Mouse (Mus musculus) neural tube, embryonic 10.5 days (tissue): ENCODE results near the gene Kcp.

ENCODE experiments used
- DNase-seq: peaks from one replicate; pipeline ENCODE4 v3.0.0-alpha.2; 2017; ENCODE audit warnings: low spot score; ENCODE audit errors: extremely low spot score

Kcp gene

DNA sequence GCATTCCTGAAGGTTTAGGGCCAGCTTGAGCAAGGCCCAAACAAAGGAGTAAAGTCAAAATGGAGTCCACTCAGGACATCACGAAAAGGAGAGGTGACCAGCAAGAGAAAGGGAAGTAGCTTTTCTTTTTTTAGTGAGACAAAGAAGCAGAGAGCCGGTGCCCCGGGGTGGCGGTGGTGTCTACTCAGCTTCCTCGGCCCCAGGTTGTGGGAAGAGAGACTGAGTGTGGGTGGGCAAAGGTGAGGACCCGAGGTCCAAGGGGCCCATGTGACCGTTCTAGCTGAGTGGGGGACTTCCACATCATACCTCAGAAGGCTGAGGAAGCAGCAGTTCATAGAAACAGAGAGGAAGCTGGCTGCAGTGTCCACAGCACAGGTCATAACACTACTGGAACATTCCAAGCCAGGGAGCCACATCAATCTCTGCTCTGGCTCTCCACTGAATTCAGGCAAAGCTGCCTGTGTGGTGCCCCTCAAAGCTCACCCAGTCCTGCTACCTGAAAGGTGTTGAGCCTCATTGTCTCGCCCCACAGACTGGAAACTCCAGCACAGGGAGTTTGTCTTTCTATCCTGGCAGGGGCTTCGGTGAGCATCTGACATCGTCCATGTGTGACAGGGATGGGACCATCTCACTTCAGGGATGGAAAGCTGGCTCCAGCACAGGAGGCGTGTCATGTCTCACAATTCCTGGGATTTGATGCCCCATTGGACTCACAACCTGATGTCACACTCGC lies 15.7 kb upstream of the Kcp start:
- no peak for DNase-seq

DNA sequence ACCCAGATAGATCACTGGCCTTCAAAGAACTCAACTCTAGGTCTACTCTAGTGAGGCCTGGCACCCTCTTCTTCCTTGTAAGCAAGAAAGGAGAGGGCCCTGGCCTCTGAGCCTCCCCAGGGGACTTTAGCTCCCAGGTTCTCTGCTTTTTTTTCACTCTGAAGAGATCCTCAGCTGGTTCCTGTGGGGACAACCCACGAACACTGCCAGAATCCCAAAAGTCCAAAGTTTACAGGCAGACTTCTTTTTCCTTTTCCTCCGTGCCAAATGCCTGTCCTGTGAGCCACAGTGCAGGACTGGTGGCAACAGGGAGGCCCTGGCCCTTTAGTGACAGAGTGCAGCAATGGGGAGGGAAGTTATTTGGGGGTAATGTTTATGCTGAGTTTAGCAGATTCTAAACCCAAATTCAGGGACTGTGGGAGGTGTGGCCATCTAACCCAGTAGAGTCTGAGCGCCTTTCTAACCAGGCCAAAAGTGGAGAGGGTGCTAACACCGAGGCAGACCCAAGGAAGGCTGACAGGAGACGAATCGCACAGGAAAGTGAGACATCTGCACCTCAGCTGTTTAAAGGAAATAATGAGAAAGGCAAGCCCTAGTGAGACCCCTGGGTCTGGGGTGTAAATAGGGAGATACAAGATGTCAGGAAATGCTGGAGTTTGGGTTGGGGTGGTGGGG lies 15.0 kb upstream of the Kcp start:
- DNase-seq, result no peak

DNA sequence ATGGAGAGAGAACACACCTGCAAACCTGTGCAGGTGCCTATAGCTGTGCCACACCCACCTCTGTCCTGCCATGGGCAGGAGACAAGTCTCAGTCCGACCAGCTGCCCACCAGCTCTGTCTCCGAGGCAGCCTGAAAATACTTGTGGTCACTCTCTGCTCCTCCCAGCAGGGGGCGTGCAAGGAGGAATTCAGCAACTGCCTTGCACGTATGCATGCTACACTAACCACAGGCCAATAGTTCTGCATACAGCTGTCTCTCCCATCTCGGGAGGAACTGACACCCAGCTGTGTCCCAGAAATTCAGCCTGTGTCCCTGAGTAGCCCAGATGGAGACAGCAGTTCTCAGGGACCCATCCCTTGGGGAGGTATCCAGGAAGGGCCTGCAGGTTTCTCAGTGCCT lies 9.4 kb upstream of the Kcp start:
- DNase-seq, result peak; percentile 74

DNA sequence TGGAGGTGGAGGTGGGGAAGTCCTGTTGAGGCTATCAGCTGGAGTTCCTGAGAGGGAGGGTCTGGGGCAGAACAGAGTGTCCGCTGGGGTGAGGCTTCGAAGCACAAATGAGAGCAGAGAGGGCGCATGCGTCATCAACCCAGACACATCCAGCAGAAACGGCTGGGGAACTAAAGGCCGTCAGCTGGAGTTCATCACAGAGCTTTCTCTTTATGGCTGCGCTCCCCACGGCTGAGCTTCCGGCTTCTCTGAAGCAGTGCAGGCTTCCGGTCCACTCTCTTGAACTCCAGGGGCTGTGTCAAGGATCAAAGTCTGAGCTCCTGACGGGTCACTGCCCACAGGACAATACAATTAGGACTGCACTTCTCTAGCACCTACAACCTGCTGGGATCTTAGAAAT lies 5.5 kb upstream of the Kcp start:
- peak; percentile 75 for DNase-seq

DNA sequence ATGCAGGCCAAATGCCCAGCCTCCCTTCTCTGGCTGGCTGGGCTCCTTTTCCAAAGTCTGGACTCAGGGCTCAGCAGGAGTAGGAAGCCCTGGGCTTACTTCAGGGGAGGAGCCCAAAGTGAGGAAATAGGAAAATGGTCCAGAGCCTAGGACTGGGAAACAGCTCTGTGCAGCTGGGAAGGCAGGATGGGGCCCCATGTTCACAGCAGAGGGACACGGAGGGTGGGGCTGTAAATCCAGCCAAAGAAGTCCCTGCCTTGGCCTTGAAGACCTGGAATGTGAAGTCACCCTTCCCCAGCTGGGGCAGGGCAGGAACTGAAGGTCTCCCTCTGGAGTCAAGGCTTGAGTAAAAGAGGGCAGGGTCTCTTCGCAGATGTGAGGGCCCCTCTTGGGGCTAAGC lies 1.3 kb upstream of the Kcp start:
- no peak for DNase-seq

DNA sequence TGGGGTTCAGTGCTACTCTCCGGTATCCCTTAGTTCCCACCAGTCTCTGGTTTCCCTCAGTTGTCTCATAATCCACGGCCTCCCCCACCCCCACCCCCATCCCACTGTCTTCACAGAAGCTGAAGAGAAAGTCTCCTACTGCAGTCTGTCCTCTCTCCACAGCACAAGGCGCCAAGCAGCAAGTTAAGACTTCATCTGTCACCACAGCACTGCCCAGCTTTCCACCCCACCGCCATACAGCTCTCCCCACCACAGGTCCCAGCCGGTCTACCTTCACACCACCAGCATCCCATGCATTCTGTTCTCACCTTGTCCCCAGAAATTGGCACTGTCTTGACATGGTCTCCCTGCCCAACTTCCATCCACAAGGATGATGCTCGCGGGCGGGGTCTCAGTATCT lies 918 bp downstream of the Kcp start:
- no peak for DNase-seq

DNA sequence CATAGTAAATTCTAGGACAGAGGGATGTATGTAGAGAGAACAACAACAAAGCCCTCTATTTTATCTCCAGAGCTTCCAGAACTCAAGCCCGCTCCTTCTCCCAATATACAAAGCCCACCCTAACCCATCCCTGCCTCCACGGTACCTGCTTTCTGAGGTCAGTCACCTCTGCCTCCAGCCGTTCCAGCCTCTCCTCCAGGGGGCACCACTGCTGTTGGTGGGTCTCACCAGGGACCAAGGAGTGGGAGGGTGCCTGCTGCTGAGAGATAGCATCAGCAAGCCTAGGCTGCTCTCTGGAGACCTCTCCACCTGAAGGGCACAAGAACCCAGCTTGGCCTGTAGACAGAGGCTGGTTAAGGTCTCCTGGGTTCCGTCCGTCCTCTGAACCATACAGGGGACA lies 2.3 kb downstream of the Kcp start:
- DNase-seq, result no peak

DNA sequence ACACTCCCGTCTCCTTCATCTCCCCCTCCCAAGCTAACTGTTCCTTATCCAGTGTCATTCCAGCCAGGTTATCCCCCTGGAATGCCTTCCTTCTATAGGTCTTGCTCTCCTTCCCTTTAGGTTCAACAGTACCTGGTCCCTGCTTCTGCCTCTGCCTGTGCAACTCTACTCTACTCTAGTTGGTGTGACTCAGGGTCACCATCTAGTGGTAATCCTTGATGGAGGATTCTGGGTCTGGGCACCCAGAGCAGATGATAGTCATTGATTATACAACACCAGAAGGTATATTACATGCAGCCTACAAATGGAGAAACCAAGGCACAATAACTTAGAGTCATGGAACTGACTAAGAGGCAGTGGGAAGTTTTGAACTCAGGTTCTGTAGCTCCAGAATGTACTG lies 6.2 kb downstream of the Kcp start:
- no peak for DNase-seq

DNA sequence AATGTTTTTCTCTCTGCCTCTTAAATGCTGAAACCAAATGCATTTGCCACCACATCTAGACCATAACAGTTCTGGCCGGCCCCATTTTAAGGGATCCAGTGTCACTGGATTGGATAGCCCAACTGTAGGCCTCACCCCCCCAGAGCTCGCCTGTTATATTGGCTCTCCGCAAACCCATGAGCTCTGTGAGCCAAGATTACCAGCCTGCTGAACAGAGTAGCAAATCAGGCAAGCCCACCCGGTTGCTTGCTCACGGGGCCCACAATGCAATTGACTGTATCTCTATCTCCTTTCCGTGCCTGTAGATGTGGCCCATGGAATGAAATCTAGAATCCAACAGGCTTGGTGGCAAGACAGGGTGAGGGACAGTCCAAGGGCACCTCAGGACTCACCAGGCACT lies 6.9 kb downstream of the Kcp start:
- DNase-seq, result no peak

DNA sequence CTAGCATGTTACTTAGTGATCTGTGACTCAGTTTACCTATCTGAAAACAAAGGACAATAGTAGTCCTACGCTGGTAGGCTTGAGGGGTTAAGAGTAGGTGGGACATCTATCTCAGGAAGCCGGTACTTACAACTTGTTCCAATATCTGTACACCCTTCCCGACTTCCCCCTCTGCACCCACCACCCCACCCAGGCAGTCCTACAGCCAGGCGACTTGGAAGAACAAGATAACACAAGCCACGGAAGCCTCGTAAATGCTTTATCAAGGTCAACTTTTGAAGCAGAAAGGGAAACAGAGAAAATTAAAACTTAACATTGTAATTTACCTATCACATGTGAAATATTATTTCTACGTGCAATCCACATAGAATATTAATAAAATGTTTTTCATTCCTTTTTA lies 7.6 kb downstream of the Kcp start:
- no peak for DNase-seq

DNA sequence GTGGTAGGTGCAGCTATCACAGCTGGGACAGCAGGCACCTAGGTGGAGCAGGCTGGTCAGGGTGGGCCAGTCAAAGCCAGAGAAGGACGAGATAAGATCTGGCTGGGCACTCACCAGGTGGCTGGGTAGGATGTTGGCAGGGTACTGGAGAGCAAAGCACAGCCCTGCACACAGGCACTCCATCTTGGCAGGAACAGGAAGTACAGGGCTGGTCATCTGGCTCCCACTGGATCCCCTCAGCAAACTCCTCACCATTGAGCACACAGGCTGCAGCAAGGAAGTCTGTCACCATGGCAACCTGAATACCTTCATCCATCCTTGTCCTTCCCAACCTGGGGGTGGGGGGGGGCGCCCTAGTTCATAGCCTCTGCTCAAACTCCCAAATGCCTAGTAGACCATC lies 10.0 kb downstream of the Kcp start:
- no peak for DNase-seq

DNA sequence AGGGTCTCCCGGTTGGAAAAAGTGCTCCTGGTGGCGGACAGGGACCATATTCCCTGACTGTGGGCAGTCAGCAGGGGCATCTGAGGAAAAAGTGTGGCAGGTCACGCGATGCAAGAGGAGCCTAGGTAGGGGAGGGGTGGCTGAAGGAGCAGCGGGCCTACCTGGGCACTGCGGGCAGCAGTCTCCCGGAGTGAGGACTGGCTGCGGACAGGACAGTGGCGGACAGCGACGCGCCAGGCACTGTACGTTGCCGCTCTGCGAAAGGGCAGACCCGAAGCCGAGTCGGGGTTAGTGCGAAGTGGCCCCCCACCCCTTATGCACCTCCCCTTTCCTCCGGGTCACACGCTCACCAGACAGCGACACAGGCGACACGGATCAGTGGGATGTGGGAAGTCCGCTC lies 11.5 kb downstream of the Kcp start:
- no peak for DNase-seq

DNA sequence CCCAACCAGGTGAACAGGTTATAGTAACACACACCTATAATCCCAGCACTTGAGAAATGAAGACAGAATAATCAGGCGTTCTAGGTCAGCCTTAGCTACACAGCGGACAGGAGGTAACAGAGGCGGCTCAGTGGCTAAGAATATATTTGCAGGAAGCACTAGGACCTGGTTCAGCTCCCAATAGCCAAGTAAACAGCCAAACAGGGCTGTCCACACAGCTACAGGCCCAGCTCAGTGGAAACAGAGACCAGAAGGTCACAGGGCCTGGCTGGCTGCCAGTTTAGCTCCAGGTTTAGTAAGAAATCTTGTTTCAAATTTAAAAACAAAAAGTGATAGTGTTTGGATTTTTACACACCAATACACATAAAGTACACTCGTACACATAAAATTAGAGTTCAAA lies 13.7 kb downstream of the Kcp start:
- no peak for DNase-seq

DNA sequence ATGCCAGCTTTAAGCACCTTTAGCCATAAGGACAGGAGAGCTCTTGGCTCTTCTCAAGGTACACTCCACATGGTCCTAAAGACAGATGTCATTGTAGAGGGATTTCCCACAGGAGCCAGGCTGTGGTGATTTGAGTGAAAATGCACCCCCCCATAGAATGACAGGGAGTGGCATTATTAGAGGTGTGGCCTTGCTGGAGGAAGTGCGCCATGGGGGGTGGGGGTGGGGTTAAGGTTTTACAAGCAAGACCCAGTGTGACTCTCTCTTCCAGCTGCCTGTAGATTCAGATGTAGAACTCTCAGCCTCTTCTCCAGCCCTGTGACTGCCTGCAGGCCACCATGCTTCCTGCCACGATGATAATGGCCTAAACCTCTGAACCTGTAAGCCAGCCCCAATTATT lies 21.8 kb downstream of the Kcp start:
- DNase-seq, result no peak

DNA sequence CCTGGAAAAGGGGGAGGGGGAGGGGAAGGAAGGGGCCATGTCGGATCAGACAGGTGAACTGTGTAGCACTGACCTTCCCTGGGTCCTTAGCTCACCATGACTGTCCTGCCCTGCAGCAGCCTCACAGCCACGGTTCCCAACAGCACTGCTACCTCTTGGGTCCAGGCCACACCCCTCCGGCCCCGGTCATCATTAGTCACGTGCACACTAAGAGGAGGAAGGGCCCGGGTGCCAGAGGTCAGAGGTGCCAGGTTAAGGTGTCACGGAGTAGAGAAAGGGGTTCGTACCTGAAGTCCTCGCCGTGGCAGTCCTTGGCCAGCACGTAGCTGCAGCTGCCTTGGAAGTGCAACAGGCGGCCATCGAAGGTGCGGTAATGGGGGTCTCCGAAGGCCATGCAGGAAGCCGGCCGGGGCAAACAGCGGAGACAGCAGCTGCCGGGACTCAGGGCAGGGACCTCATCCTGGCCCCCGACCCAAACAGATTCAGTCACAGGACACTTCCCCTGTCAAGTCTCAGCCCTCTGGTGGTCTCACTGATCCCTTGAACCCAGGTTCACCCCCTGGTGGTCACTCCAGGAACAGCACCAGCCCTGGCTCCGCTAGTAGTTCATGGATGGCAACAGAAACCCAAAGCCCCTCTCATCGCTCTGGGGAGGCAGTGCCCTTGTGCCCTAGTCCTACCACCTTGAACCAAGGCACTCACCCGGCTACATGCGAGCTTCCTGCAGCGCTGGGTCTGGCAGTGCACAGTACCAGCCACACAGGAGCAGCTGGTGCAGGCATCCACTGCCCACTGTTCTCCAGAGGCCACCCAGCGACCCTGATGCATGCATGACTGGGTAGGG lies 22.8 kb downstream of the Kcp start:
- peak; percentile 94 for DNase-seq

DNA sequence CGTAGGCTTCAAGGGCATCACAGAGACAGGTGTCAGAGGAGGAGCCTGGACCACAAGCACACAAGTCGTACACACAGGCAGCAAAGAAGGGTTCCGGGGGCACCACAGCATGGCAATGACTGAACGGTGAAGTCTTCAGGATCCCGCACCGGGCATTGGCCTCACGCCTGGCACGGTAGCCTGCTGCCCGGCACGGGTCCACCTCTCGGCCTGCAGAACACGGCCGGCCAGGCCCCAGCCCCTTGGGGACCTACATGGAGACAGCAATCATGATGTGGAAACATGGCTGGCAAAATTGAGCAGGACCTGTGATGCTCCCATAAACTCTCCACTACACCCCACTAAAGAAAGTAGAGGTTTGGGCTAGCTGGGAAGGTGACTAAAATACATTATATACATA lies 25.1 kb downstream of the Kcp start:
- no peak for DNase-seq

DNA sequence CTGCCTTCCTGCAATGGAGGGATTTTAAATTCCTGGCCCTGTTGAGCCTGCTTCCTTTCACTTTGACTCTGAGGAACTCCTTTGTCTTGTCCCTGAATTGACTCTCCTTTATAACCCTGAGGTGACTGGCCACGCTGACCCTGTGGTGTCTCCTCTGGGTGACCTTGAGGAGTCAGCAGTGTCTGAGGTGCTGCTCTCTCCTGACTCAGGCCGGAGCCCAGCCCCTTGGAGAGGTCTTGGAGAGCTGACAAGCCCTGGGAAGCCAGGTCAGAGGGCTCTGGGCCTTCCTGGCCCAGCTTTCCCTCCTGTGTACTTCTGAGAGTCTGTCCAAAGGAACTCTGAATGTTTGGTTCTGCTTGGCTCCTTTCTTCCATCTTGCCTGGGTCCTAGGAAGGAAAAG lies 33.0 kb downstream of the Kcp start:
- DNase-seq, result no peak

DNA sequence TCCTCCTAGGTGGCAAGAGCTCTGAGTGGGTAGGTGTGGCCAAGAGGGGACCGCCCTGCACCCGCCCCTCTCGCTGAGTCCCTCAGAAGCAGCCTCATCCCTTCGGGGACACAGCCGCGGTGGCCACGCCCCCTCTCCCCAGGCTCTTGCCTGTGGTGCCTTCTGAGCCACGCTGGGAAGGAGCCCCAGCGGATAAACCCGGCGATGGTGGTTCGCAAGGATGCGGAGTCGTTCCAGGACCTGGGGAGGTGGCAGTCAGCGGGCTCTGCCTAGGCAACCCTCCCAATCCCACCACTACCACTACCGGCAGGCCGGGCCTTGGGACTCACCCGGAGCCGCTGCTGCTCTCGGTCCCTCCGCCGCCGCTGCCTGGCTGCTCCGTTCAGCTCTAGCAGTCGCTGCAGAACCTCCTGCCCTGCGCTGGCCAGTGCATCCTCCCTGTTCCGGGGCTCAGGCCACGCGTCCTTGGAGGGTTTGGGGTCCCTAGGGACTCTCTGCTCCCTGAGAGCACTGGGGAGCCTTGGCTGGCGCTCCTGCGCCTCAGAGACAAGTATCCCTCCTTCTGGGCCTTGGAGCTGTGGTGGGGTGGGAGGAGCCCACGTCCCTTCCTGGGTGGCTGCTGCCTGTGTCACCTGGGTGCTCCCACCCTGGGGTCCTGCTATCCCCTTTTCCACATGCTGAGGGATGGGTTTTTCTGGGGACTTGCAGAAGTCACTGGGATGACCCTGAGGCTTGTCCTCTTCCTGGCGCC lies 33.6 kb downstream of the Kcp start:
- peak; percentile 75 for DNase-seq

DNA sequence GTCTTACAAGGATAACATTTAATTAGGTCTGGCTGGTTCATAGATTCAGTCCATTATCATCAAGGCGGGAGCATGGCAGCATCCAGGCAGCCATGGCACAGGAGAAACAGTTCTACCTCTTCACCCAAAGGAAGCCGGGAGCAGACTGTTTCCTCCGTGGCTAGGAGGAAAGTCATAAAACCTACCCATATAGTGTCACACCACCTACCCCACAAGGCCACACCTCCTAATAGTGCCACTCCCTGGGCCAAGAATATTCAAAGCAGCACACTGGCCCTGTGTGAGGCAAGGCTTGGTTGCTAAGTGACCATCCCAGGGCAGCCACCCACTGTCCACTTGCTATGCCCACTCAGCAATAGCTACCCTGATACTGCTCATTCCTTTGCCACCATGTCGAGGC lies 36.6 kb downstream of the Kcp start, which contains the start of gene Atp6v1fnb:
Gene Atp6v1fnb (plus strand): TSS at position 301 of the 400 bp plus-strand sequence.
- DNase-seq, result no peak

DNA sequence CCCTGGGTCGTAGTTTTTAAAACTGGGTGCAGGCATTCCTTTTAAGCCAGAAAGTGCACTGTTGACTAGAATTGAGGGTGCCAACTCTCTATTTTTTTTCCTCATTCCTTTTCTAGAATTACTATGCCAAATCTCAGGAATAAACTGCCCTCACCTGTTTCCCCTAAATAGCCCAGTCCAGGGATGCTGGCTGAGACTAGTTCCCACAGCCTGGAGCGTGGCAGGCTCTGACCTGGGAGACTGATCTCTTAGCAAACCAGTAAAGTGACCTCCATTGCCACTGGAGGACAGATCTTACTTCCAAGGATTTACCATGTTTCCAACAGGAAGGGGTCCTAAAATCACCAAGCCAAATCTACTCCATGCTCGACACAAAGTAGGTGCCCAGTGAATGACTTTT lies 38.9 kb downstream of the Kcp start:
- DNase-seq, result no peak

DNA sequence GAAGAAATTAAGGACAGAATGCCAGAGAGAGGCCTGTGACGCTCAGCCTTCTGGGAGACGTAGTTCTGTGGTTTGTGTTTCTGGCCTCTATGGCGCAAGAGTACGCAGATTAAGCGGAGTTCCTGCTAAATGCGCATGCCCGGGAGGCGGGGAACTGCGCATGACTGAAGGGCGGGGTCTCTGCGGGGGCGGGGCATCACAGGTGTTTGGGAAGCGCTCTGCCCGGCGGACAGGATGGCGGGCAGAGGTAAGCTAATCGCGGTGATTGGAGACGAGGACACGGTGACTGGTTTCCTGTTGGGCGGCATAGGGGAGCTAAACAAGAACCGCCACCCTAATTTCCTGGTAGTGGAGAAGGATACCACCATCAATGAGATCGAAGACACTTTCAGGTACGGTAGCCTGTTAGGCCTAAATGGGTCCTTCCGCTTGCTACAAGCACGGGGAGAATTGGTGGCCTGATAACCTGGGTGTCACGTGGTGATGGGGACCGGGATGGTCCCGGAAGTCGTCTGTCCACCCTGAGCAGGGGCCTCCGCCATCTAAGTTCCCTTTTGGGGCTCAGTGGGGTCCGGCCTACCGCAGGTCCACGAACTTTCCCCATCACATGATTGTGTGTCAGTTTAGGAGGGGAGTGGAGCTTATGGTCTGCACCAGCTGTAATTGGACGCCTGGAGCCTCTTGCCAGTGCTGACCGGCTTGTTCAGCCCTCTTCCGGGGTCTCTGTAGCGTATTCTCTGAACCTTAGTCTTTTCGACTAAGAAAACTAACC lies 40.0 kb downstream of the Kcp start, which contains the start of gene Atp6v1f:
Gene Atp6v1f (plus strand): TSS at position 136 of the 772 bp plus-strand sequence.
- DNase-seq, result peak; percentile 94
